Mouse (Mus musculus): ENCODE data around the gene Fads1.
A peak's percentile ranks its signal among the peaks of the same experiment; 100 is the strongest.
"Not testable (repeated sequence)": the region's sequence is repeated elsewhere in the genome, so short reads cannot be mapped to it uniquely, and the experiment has no call there.

Fads1 gene

GRCm38 (mm10) chr19:10182670-10183298 lies at the start of gene Fads1:
TSS of gene Fads1 (plus strand) at chr19:10182888.
- peak; percentile 76 for DNase-seq (ENCODE audit: low spot score)

GRCm38 (mm10) chr19:10134692-10135091 lies 48.0 kb upstream of the Fads1 start:
- no peak for DNase-seq (ENCODE audit: low spot score)

GRCm38 (mm10) chr19:10137423-10137822 lies 45.3 kb upstream of the Fads1 start:
- DNase-seq (ENCODE audit: low spot score), result no peak

GRCm38 (mm10) chr19:10139736-10140135 lies 43.0 kb upstream of the Fads1 start:
- no peak for DNase-seq (ENCODE audit: low spot score)

- DNase-seq (ENCODE audit: low spot score), result no peak
Observed at GRCm38 (mm10) chr19:10143667-10144066, 39.0 kb upstream of the Fads1 start.

GRCm38 (mm10) chr19:10144464-10144863 lies 38.2 kb upstream of the Fads1 start:
- no peak for DNase-seq (ENCODE audit: low spot score)

- no peak for DNase-seq (ENCODE audit: low spot score)
Observed at GRCm38 (mm10) chr19:10148555-10148954, 34.1 kb upstream of the Fads1 start.

GRCm38 (mm10) chr19:10149189-10149588 lies 33.5 kb upstream of the Fads1 start:
- DNase-seq (ENCODE audit: low spot score), result no peak

- DNase-seq (ENCODE audit: low spot score), result no peak
Observed at GRCm38 (mm10) chr19:10157725-10158124, 25.0 kb upstream of the Fads1 start.

- no peak for DNase-seq (ENCODE audit: low spot score)
Observed at GRCm38 (mm10) chr19:10163896-10164295, 18.8 kb upstream of the Fads1 start.

- DNase-seq (ENCODE audit: low spot score), result not testable (repeated sequence)
Observed at GRCm38 (mm10) chr19:10165928-10166327, 16.8 kb upstream of the Fads1 start.

GRCm38 (mm10) chr19:10167112-10167511 lies 15.6 kb upstream of the Fads1 start:
- no peak for DNase-seq (ENCODE audit: low spot score)

GRCm38 (mm10) chr19:10167951-10168350 lies 14.7 kb upstream of the Fads1 start:
- DNase-seq (ENCODE audit: low spot score), result no peak

GRCm38 (mm10) chr19:10168441-10168840 lies 14.2 kb upstream of the Fads1 start:
- no peak for DNase-seq (ENCODE audit: low spot score)

GRCm38 (mm10) chr19:10169179-10169578 lies 13.5 kb upstream of the Fads1 start:
- no peak for DNase-seq (ENCODE audit: low spot score)

- not testable (repeated sequence) for DNase-seq (ENCODE audit: low spot score)
Observed at GRCm38 (mm10) chr19:10169692-10170330, 12.9 kb upstream of the Fads1 start.

GRCm38 (mm10) chr19:10170466-10170865 lies 12.2 kb upstream of the Fads1 start:
- no peak for DNase-seq (ENCODE audit: low spot score)

GRCm38 (mm10) chr19:10171359-10171758 lies 11.3 kb upstream of the Fads1 start:
- DNase-seq (ENCODE audit: low spot score), result no peak

- DNase-seq (ENCODE audit: low spot score), result no peak
Observed at GRCm38 (mm10) chr19:10171846-10172245, 10.8 kb upstream of the Fads1 start.

- DNase-seq (ENCODE audit: low spot score), result no peak
Observed at GRCm38 (mm10) chr19:10173116-10173718, 9.5 kb upstream of the Fads1 start.

- no peak for DNase-seq (ENCODE audit: low spot score)
Observed at GRCm38 (mm10) chr19:10173844-10174539, 8.7 kb upstream of the Fads1 start.

- no peak for DNase-seq (ENCODE audit: low spot score)
Observed at GRCm38 (mm10) chr19:10174956-10175355, 7.7 kb upstream of the Fads1 start.

- no peak for DNase-seq (ENCODE audit: low spot score)
Observed at GRCm38 (mm10) chr19:10176477-10176876, 6.2 kb upstream of the Fads1 start.
